Mouse (Mus musculus): ENCODE results near the gene Olfm1. TPM values are rescaled to one million over a fixed set of nuclear protein-coding genes. Genes with fewer than 3 reads are reported as not detected.
A peak's percentile ranks its signal among the peaks of the same experiment; 100 is the strongest.

Gene Olfm1
- total RNA-seq, 2 experiments from 2014 or later = 1,516 to 1,769 TPM

- intact Hi-C loops (cut with DNase I) = no loop called here
- DNase-seq (ENCODE audit: low spot score in 2 of 2) = no peak
These were observed 2.9 kb downstream of the Olfm1 start for GRCm38 (mm10) chr2:28195726-28196125.

GRCm38 (mm10) chr2:28201441-28201841, 8.6 kb downstream of the Olfm1 start:
- peak in 1 of 2 experiments; percentile 35 for DNase-seq (ENCODE audit: low spot score in 2 of 2)

GRCm38 (mm10) chr2:28204167-28204566, 11.4 kb downstream of the Olfm1 start:
- intact Hi-C loops (cut with DNase I) = loop anchor here (1.0 to 5.0 kb wide), 4 partner anchors 101 to 432 kb away; no protein-coding TSS in a partner anchor
- DNase-seq (ENCODE audit: low spot score in 2 of 2) = peak; percentile 92 to 94

More at GRCm38 (mm10) chr2:28201441-28201841, 8.6 kb downstream of the Olfm1 start:
- intact Hi-C loops (cut with DNase I) = loop anchor here (5.0 kb wide), 1 partner anchor 429 kb away; no protein-coding TSS in a partner anchor

GRCm38 (mm10) chr2:28204677-28205466, 12.1 kb downstream of the Olfm1 start:
- DNase-seq (ENCODE audit: low spot score in 2 of 2) = peak in 1 of 2 experiments; percentile 59
- intact Hi-C loops (cut with DNase I) = loop anchor here (1.0 to 5.0 kb wide), 5 partner anchors 100 to 433 kb away; no protein-coding TSS in a partner anchor

GRCm38 (mm10) chr2:28205467-28205805, 12.6 kb downstream of the Olfm1 start:
- intact Hi-C loops (cut with DNase I) = loop anchor here (1.0 to 2.0 kb wide), 2 partner anchors 99 to 210 kb away; no protein-coding TSS in a partner anchor
- DNase-seq (ENCODE audit: low spot score in 2 of 2) = peak; percentile 90 to 91

- peak in 1 of 2 experiments; percentile 37 for DNase-seq (ENCODE audit: low spot score in 2 of 2)
- intact Hi-C loops (cut with DNase I) = loop anchor here (1.0 to 2.0 kb wide), 3 partner anchors 99 to 209 kb away; no protein-coding TSS in a partner anchor
These were observed 13.2 kb downstream of the Olfm1 start for GRCm38 (mm10) chr2:28205870-28206421.

GRCm38 (mm10) chr2:28206472-28206871, 13.7 kb downstream of the Olfm1 start:
- no peak for DNase-seq (ENCODE audit: low spot score in 2 of 2)
- intact Hi-C loops (cut with DNase I) = loop anchor here (1.0 kb wide), 1 partner anchor 168 kb away; no protein-coding TSS in a partner anchor

- intact Hi-C loops (cut with DNase I) = no loop called here
- DNase-seq (ENCODE audit: low spot score in 2 of 2) = no peak
These were observed 14.5 kb downstream of the Olfm1 start for GRCm38 (mm10) chr2:28207200-28207750.

GRCm38 (mm10) chr2:28208130-28208745, 15.4 kb downstream of the Olfm1 start:
- intact Hi-C loops (cut with DNase I) = no loop called here
- peak in 1 of 2 experiments; percentile 22 for DNase-seq (ENCODE audit: low spot score in 2 of 2)

- DNase-seq (ENCODE audit: low spot score in 2 of 2) = peak in 1 of 2 experiments; percentile 5
- intact Hi-C loops (cut with DNase I) = no loop called here
These were observed 16.4 kb downstream of the Olfm1 start for GRCm38 (mm10) chr2:28209211-28209610.

GRCm38 (mm10) chr2:28209653-28210052, 16.9 kb downstream of the Olfm1 start:
- DNase-seq (ENCODE audit: low spot score in 2 of 2) = peak in 1 of 2 experiments; percentile 53
- intact Hi-C loops (cut with DNase I) = no loop called here

GRCm38 (mm10) chr2:28210273-28210672, 17.5 kb downstream of the Olfm1 start:
- intact Hi-C loops (cut with DNase I) = no loop called here
- no peak for DNase-seq (ENCODE audit: low spot score in 2 of 2)

GRCm38 (mm10) chr2:28211531-28212281, 18.9 kb downstream of the Olfm1 start:
- peak in 1 of 2 experiments; percentile 68 for DNase-seq (ENCODE audit: low spot score in 2 of 2)
- intact Hi-C loops (cut with DNase I) = no loop called here

- intact Hi-C loops (cut with DNase I) = no loop called here
- no peak for DNase-seq (ENCODE audit: low spot score in 2 of 2)
These were observed 20.1 kb downstream of the Olfm1 start for GRCm38 (mm10) chr2:28212911-28213310.

GRCm38 (mm10) chr2:28216211-28216775, 23.5 kb downstream of the Olfm1 start:
- intact Hi-C loops (cut with DNase I) = no loop called here
- no peak for DNase-seq (ENCODE audit: low spot score in 2 of 2)

GRCm38 (mm10) chr2:28217783-28218182, 25.0 kb downstream of the Olfm1 start:
- DNase-seq (ENCODE audit: low spot score in 2 of 2) = no peak
- intact Hi-C loops (cut with DNase I) = no loop called here

GRCm38 (mm10) chr2:28218651-28219356, 26.0 kb downstream of the Olfm1 start:
- intact Hi-C loops (cut with DNase I) = no loop called here

GRCm38 (mm10) chr2:28219625-28220024, 26.8 kb downstream of the Olfm1 start:
- DNase-seq (ENCODE audit: low spot score in 2 of 2) = no peak
- intact Hi-C loops (cut with DNase I) = no loop called here

More at GRCm38 (mm10) chr2:28218651-28219356, 26.0 kb downstream of the Olfm1 start:
- no peak for DNase-seq (ENCODE audit: low spot score in 2 of 2)
